Mouse (Mus musculus) limb, embryonic 10.5 days (tissue): Measurements from ENCODE around the gene Kdm5b. TPM values are rescaled to one million over a fixed set of nuclear protein-coding genes. Genes with fewer than 3 reads are reported as not detected.

Source experiments
- DNase-seq: peaks from one replicate; pipeline ENCODE4 v3.0.0-alpha.2; 2017; ENCODE audit warnings: low spot score
- H3K27ac ChIP-seq: fragments of 300-500 bp; sonication (generic); 2 replicates; pipeline ENCODE4 v1.5.1; 2016; ENCODE audit warnings: mild to moderate bottlenecking
- H3K27me3 ChIP-seq: fragments of 300-500 bp; sonication (generic); 2 replicates; pipeline ENCODE4 v1.6.1; 2016; ENCODE audit warnings: low read depth, mild to moderate bottlenecking; ENCODE audit not compliant: poor library complexity, severe bottlenecking
- H3K36me3 ChIP-seq: fragments of 300-500 bp; sonication (generic); 2 replicates; pipeline ENCODE4 v1.6.1; 2016; ENCODE audit warnings: mild to moderate bottlenecking, moderate library complexity
- H3K4me1 ChIP-seq: fragments of 300-500 bp; sonication (generic); 2 replicates; pipeline ENCODE4 v1.6.1; 2016
- H3K4me3 ChIP-seq: fragments of 300-500 bp; sonication (generic); 2 replicates; pipeline ENCODE4 v1.5.1; 2016; ENCODE audit warnings: mild to moderate bottlenecking, moderate library complexity
- H3K9me3 ChIP-seq: fragments of 300-500 bp; sonication (generic); replicated peaks from 2 replicates; pipeline ENCODE4 v1.6.1; 2016; ENCODE audit warnings: mild to moderate bottlenecking
- WGBS: fragments of 180-500 bp; shearing (Covaris S2); methylation state at CpG from one replicate; pipeline ENCODE4 v1.1.7; 2016; 5-methylcytosine and 5-hydroxymethylcytosine counted together
- polyA plus RNA-seq: library from polyadenylated mRNA; unstranded; fragments of >200 nt; fragmentation: Nextera tagmentation; extraction: Ambion mirVana; gene quantifications from 2 replicates; pipeline ENCODE4 v1.2.1, GENCODE M21; 2016

The Kdm5b gene
- polyA plus RNA-seq, 1 experiment from 2014 or later, result 81.9 TPM

DNA sequence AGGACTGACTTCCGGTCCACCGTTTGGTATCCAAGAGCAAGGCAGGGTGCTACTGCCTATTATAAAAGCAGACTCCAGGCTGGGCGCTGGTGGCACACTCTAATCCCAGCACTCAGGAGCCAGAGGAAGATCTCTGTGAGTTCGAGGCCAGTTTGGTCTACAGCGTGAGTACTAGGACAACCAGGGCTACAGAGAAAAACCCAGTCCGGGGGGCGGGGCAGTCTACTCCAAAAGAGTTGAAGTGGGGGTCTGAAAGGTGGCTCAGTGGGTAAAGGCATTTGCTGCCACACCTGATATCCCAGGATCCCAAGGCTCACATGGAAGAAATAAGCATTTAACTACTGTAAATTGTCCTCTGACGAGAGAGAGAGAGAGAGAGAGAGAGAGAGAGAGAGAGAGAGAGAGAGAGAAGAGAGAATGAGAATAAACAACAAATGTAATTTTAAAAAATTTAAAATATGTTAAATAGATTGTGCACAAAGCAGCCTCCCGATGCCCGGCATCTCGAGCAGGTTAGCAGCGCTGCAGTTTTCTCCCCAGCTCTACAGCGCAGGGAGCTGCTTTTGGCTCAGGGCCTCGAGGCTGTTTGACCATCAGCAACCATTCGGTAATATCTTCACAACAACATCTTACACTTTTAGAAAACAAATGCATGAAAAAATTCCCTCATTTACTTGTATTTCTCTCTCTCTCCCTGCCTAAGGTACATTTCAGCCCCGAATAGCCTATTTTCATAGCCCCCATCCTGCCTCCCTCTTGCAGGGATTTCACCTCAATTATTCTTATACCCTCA is 85.6 kb downstream of the Kdm5b start:
- 15% methylated on average over 16 of the region's 16 CpGs for WGBS
- no peak for DNase-seq
- H3K9me3 ChIP-seq, result no peaks in the 10 kb centered on the region

GRCm38 (mm10) chr1:134646261-134646962 is 86.4 kb downstream of the Kdm5b start, which contains the start of gene Syt2:
Gene Syt2 (plus strand): TSS chr1:134646677.
- WGBS, result under 1% methylated on average over 63 of the region's 63 CpGs
- DNase-seq, result peak; percentile 69
- no peaks in the 10 kb centered on the region for H3K36me3 ChIP-seq
- H3K27me3 ChIP-seq, result peaks cover 97% of the 10 kb centered on the region
- peaks cover 28% of the 10 kb centered on the region for H3K4me1 ChIP-seq
- no peaks in the 10 kb centered on the region for H3K9me3 ChIP-seq
- H3K4me3 ChIP-seq, result peak within 1 kb of the TSS; percentile 53
- H3K27ac ChIP-seq, result no peak within 1 kb of the TSS

More for the DNA sequence above, 85.6 kb downstream of the Kdm5b start:
- Histone ChIP-seq H3K4me1 (peaks cover 25% of the 10 kb centered on the region), H3K4me3 (peak overlapping the region; percentile 53), H3K27me3 (peaks cover 89% of the 10 kb centered on the region), H3K36me3 (no peaks in the 10 kb centered on the region), H3K27ac (no peak overlapping the region)

GRCm38 (mm10) chr1:134646963-134647282 is 87.0 kb downstream of the Kdm5b start:
- peak overlapping the region; percentile 53 for H3K4me3 ChIP-seq
- DNase-seq, result no peak
- WGBS, result under 1% methylated on average over 28 of the region's 28 CpGs
- no peaks in the 10 kb centered on the region for H3K36me3 ChIP-seq
- no peaks in the 10 kb centered on the region for H3K9me3 ChIP-seq
- peaks cover 33% of the 10 kb centered on the region for H3K4me1 ChIP-seq
- peaks cover 98% of the 10 kb centered on the region for H3K27me3 ChIP-seq
- no peak overlapping the region for H3K27ac ChIP-seq

- H3K27ac ChIP-seq, result no peak overlapping the region
- peaks cover 98% of the 10 kb centered on the region for H3K27me3 ChIP-seq
- H3K4me1 ChIP-seq, result peaks cover 39% of the 10 kb centered on the region
- peak overlapping the region; percentile 53; the same call in 1 of the 2 replicates for H3K4me3 ChIP-seq
- H3K36me3 ChIP-seq, result no peaks in the 10 kb centered on the region
- H3K9me3 ChIP-seq, result no peaks in the 10 kb centered on the region
- WGBS, result 26% methylated on average over 7 of the region's 7 CpGs
- DNase-seq, result no peak
Measured at GRCm38 (mm10) chr1:134647591-134647990, 87.6 kb downstream of the Kdm5b start.

- Histone ChIP-seq H3K36me3 (no peaks in the 10 kb centered on the region), H3K4me1 (peaks cover 46% of the 10 kb centered on the region), H3K4me3 (no peak overlapping the region), H3K27ac (no peak overlapping the region), H3K9me3 (no peaks in the 10 kb centered on the region), H3K27me3 (peaks cover 81% of the 10 kb centered on the region)
- WGBS, result 87% methylated on average over 5 of the region's 5 CpGs
- no peak for DNase-seq
Measured at GRCm38 (mm10) chr1:134650816-134651215, 90.8 kb downstream of the Kdm5b start.

- H3K9me3 ChIP-seq, result no peaks in the 10 kb centered on the region
- no peak overlapping the region for H3K4me3 ChIP-seq
- 59% methylated on average over 13 of the region's 13 CpGs for WGBS
- no peak overlapping the region for H3K27ac ChIP-seq
- H3K36me3 ChIP-seq, result no peaks in the 10 kb centered on the region
- peaks cover 41% of the 10 kb centered on the region for H3K4me1 ChIP-seq
- no peak for DNase-seq
- peaks cover 76% of the 10 kb centered on the region for H3K27me3 ChIP-seq
Measured at GRCm38 (mm10) chr1:134651268-134651850, 91.4 kb downstream of the Kdm5b start.

DNA sequence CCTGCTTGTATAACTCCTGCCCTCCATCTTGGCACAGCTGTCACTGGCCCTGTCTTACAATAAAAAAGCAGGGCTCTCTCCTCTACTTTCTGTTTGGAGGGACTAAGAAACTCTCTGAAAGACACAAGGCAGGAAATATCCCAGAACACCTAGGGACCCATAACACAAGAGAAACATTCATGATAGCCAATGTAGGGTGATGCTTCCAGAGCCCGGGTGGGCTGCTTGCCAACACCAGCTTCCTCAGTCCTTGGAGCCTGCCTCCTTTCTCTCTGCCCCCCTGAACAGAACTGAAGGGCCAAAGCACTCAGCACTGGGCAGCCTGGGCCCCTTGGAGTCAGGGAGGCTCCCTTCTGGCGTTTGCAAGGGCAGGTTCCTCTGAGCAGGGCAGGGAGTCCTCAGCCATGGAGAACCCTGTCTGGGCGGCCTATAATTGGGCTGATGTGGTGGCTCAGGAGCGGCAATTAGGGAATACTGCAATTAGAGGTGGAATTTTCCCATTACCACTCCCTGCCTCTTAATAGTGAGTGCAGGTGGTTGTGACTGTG is 92.0 kb downstream of the Kdm5b start:
- WGBS, result 22% methylated on average over 4 of the region's 4 CpGs
- H3K27ac ChIP-seq, result no peak overlapping the region
- no peak for DNase-seq

GRCm38 (mm10) chr1:134653603-134654257 is 93.8 kb downstream of the Kdm5b start:
- no peak overlapping the region for H3K27ac ChIP-seq
- 22% methylated on average over 10 of the region's 10 CpGs for WGBS
- no peaks in the 10 kb centered on the region for H3K36me3 ChIP-seq
- no peaks in the 10 kb centered on the region for H3K9me3 ChIP-seq
- peaks cover 52% of the 10 kb centered on the region for H3K27me3 ChIP-seq
- no peak overlapping the region for H3K4me3 ChIP-seq
- no peak for DNase-seq
- H3K4me1 ChIP-seq, result peaks cover 26% of the 10 kb centered on the region

More for the DNA sequence above, 92.0 kb downstream of the Kdm5b start:
- Histone ChIP-seq H3K4me1 (peaks cover 35% of the 10 kb centered on the region), H3K4me3 (no peak overlapping the region), H3K36me3 (no peaks in the 10 kb centered on the region), H3K9me3 (no peaks in the 10 kb centered on the region), H3K27me3 (peaks cover 70% of the 10 kb centered on the region)

DNA sequence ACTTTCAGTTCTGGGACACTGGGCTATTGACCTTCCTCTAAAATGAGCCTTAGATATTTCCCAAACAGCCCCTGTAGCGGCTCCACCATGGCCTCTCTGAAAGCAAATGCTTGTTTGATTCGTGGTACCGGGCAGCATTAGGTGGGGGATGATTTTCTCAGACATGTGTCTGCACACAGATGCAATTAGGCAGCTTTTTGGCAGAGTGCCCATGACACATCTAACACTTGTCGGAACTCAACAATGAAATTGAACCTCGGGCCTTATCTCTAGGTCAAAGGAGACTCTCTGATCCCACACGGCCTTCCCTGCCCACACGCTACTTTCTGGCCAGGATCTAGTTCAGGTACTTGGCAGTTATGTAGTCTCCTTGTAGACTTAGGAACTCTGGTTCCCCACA is 98.9 kb downstream of the Kdm5b start:
- H3K27ac ChIP-seq, result no peak overlapping the region
- H3K36me3 ChIP-seq, result no peaks in the 10 kb centered on the region
- H3K9me3 ChIP-seq, result no peaks in the 10 kb centered on the region
- H3K4me3 ChIP-seq, result no peak overlapping the region
- H3K27me3 ChIP-seq, result peaks cover 8% of the 10 kb centered on the region
- 87% methylated on average over 7 of the region's 7 CpGs for WGBS
- DNase-seq, result no peak
- H3K4me1 ChIP-seq, result peaks cover 3% of the 10 kb centered on the region

GRCm38 (mm10) chr1:134660163-134660562 is 100.2 kb downstream of the Kdm5b start:
- Histone ChIP-seq H3K27me3 (no peaks in the 10 kb centered on the region), H3K36me3 (no peaks in the 10 kb centered on the region), H3K4me1 (no peaks in the 10 kb centered on the region), H3K4me3 (no peak overlapping the region), H3K9me3 (no peaks in the 10 kb centered on the region), H3K27ac (no peak overlapping the region)
- 60% methylated on average over 7 of the region's 7 CpGs for WGBS
- DNase-seq, result no peak

DNA sequence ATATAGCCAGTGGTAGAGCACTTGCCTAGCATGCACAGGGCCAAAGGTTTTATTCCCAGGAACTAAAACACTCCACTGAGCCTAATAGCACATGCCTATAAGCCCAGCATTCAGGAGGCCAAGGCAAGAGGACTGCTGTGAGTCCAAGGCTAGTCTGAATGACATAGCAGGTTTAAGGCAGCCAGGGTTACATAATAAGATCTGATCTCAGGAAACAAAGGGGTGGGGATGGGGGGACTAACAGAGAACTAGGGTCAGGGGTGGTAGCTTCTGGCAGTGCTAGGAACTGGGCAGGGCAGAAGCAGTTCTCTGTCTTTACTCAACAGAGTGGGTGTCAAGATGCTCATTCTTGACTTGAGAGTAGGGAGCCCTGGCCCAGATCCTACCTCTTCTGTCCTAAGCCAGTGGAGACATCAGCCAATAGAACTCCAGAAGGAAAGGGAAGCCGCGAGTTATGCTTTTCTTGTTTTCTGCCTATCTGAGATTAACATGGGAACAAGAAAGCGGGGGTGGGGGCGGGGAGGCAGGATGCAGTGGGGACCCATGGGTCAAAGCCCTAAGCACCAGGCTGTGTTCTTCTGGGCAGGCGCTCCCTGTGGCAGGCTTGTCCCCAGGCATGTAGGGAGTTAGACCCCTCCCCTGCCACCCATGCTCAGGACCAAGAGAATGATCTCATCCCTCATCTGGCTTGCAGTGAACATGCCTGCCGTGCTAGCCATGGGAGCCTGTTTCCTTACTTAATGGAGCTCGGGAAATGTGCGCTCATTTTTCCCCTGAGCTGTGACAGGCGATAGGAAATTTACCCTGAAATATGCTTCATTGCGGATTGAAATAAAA is 111.5 kb downstream of the Kdm5b start:
- H3K36me3 ChIP-seq, result no peaks in the 10 kb centered on the region
- 83% methylated on average over 10 of the region's 10 CpGs for WGBS
- no peaks in the 10 kb centered on the region for H3K4me1 ChIP-seq
- no peaks in the 10 kb centered on the region for H3K9me3 ChIP-seq
- no peaks in the 10 kb centered on the region for H3K27me3 ChIP-seq
- no peak for DNase-seq
- H3K4me3 ChIP-seq, result no peak overlapping the region
- H3K27ac ChIP-seq, result no peak overlapping the region

DNA sequence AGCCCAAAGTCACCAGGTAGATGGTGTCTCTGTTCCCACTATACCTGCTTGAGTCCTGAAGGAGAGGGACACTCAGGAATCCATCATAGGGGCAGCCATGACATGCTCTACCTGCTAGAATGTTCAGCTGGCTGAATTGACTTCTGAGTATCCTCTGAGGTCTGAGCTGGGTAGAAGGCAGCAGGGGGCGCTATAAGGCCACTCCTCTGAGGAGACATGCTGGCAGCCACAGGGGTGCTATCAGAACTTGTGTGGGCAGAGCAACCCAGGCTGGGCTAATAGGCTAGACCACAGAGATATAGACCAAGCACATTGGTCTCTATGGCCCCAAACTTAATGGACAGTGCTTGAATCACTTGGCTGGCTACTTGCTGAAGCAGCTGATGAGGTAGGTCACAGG is 114.3 kb downstream of the Kdm5b start:
- no peak for DNase-seq
- WGBS, result 7% methylated on average over 1 of the region's 1 CpGs
- no peaks in the 10 kb centered on the region for H3K36me3 ChIP-seq

More for the DNA sequence above, 114.3 kb downstream of the Kdm5b start:
- Histone ChIP-seq H3K4me1 (no peaks in the 10 kb centered on the region), H3K9me3 (no peaks in the 10 kb centered on the region), H3K27ac (no peak overlapping the region), H3K27me3 (no peaks in the 10 kb centered on the region), H3K4me3 (no peak overlapping the region)
